In genomic region chr1:133808020-133808419, GRCm38 (mm10) we compare ENCODE assay signal across 20 mouse cellular contexts.
"Had no signal": no experiment of that assay in that cellular context is flagged by ENCODE, and none has a peak within 500 bp of the region (broad histone marks: within the 10 kb centered on the region; RNA-seq: fewer than 3 reads in every experiment).

No protein-coding gene starts in this region.

- H3K4me1 ChIP-seq: limb, embryonic 10.5 days; limb, embryonic 13.5 days; midbrain, embryonic 10.5 days; midbrain, embryonic 13.5 days; neural tube, embryonic 13.5 days had no signal

- H3K27me3 ChIP-seq: limb, embryonic 13.5 days; midbrain, embryonic 13.5 days; neural tube, embryonic 13.5 days had no signal

- H3K9ac ChIP-seq: limb, embryonic 13.5 days; lung, embryonic 14.5 days; midbrain, embryonic 13.5 days; neural tube, embryonic 13.5 days had no signal

- H3K27ac ChIP-seq: limb, embryonic 10.5 days; limb, embryonic 13.5 days; midbrain, embryonic 10.5 days; midbrain, embryonic 13.5 days; neural tube, embryonic 13.5 days had no signal

- H3K36me3 ChIP-seq: limb, embryonic 10.5 days; limb, embryonic 13.5 days; midbrain, embryonic 10.5 days; midbrain, embryonic 13.5 days; neural tube, embryonic 13.5 days had no signal

- DNase-seq: kidney, adult 18-20 months; kidney, adult 9 months; kidney, postnatal 14 days; kidney, postnatal 4 days; lung, embryonic 14.5 days; lung, postnatal 36 days; retina, postnatal 1 day; right cerebral cortex, postnatal 25 days; thymus, postnatal 25 days had no signal

- H3K4me3 ChIP-seq: limb, embryonic 10.5 days; limb, embryonic 13.5 days; megakaryocyte, embryonic 14.5 days; midbrain, embryonic 10.5 days; midbrain, embryonic 13.5 days; myocyte; neural tube, embryonic 13.5 days had no signal

- ATAC-seq: inflammation-experienced regulatory T-cells, adult 6 months; intestine, embryonic 16.5 days; lung, postnatal 0 days; midbrain, embryonic 13.5 days; midbrain, embryonic 16.5 days had no signal

- H3K9me3 ChIP-seq: limb, embryonic 10.5 days; limb, embryonic 13.5 days; midbrain, embryonic 10.5 days; midbrain, embryonic 13.5 days; neural tube, embryonic 13.5 days had no signal

- H3K4me2 ChIP-seq: limb, embryonic 13.5 days; lung, embryonic 14.5 days; midbrain, embryonic 13.5 days; neural tube, embryonic 13.5 days had no signal
